Mouse (Mus musculus) neural tube, embryonic 14.5 days (tissue): ENCODE data around the gene Ltbp2. TPM values are rescaled to one million over a fixed set of nuclear protein-coding genes. Genes with fewer than 3 reads are reported as not detected.

Source experiments
- ATAC-seq: fragments of 200-750 bp; cut with Nextera tagmentation; 2 replicates; pipeline ENCODE4 v1.8.0; 2017; ENCODE audit warnings: low read depth, mild to moderate bottlenecking, moderate TSS enrichment, moderate library complexity
- H3K27ac ChIP-seq: fragments of 300-500 bp; sonication (generic); 2 replicates; pipeline ENCODE4 v1.5.1; 2014; ENCODE audit warnings: low read depth, mild to moderate bottlenecking, control low read depth, low read length, moderate library complexity, mixed read lengths
- H3K27me3 ChIP-seq: fragments of 300-500 bp; sonication (generic); 2 replicates; pipeline ENCODE4 v1.6.1; 2014; ENCODE audit warnings: low read length; ENCODE audit not compliant: control insufficient read depth, insufficient read depth
- H3K36me3 ChIP-seq: fragments of 300-500 bp; sonication (generic); 2 replicates; pipeline ENCODE4 v1.6.1; 2014; ENCODE audit warnings: low read length, mixed read lengths; ENCODE audit not compliant: control insufficient read depth, insufficient read depth
- H3K4me1 ChIP-seq: fragments of 300-500 bp; sonication (generic); 2 replicates; pipeline ENCODE4 v1.6.1; 2014; ENCODE audit warnings: low read length; ENCODE audit not compliant: control insufficient read depth, insufficient read depth
- H3K4me2 ChIP-seq: fragments of 300-500 bp; sonication (generic); 2 replicates; pipeline ENCODE4 v1.6.1; 2014; ENCODE audit warnings: mild to moderate bottlenecking, low read depth, low read length, control low read depth
- H3K4me3 ChIP-seq: fragments of 300-500 bp; sonication (generic); 2 replicates; pipeline ENCODE4 v1.5.1; 2014; ENCODE audit warnings: low read depth, low read length, control low read depth, mixed read lengths
- H3K9ac ChIP-seq: fragments of 300-500 bp; sonication (generic); replicated peaks from 2 replicates; pipeline ENCODE4 v1.6.1; 2014; ENCODE audit warnings: low read depth, mild to moderate bottlenecking, control low read depth, low read length, mixed read lengths
- H3K9me3 ChIP-seq: fragments of 300-500 bp; sonication (generic); 2 replicates; pipeline ENCODE4 v1.6.1; 2016; ENCODE audit warnings: low read length; ENCODE audit not compliant: control insufficient read depth
- WGBS: fragments of 180-500 bp; shearing (Covaris S2); extraction: QIAGEN DNeasy Blood & Tissue Kit; methylation state at CpG from one replicate; pipeline ENCODE4 v1.1.7; 2014; 5-methylcytosine and 5-hydroxymethylcytosine counted together
- polyA plus RNA-seq: library from polyadenylated mRNA; unstranded; fragments of >200 nt; fragmentation: Nextera tagmentation; extraction: Ambion mirVana; gene quantifications from 2 replicates; pipeline ENCODE4 v1.2.1, GENCODE M21; 2014

The Ltbp2 gene
- polyA plus RNA-seq, 1 experiment from 2014 or later = 0.15 TPM

DNA sequence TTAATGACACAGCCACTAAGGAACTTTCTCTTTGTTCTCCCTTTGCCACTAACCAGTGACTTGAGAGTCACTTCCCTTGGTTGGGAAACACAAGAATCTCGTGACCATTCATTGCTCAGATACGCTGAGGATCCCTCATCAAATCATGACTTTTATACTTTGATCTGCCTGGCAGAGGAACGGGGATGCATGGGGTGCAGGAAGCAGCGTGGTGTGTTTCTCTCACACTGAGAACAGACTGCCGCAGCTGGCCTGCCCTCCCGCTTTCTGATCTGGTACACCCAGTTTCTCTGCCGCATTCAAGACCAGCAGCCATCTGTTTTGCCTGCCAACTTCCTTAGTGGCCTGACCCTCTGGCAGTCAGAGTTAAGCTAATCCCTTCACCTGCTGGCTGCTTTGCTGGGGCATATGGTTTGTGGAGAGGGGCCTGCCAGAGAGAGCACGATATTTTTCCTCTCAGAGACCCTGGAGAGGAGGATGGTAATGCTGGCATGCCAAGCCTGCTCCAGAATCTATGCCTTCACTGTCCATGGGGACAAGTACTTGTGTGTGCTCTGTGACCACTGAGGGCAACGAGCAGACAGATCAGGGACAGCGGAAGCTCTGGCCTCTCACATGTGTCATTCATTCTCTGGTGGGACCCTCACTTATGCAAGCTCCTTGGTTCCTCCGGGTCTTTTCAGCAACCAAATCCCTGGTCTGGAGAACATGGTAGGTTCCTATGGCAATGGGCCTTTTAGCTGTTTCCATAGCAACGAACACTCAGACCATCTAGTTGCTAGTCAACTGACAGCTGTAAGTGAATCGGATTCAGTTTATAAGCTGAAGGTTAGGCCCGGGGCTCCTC lies 124.0 kb downstream of the Ltbp2 start:
- WGBS = 18% methylated on average over 14 of the region's 14 CpGs

DNA sequence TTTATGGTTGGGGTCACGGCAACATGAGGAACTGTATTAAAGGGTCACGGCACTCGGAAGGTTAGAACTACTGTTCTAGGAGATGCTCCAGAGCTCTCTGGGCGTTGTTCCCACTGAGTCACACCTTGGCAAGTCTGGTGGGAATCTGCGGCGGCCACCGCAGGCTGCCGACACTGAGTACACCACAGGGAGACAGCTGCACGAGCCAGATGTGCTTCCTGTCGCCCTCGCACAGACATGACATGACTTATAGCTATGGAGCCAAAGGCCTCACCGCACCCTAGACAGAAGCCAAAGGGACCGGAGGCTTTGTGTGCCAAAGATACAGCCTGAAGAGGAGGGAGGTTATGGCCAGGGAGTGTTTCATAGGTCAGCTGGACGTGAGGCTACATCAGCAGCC lies 125.7 kb downstream of the Ltbp2 start:
- Histone ChIP-seq H3K9ac (no peak overlapping the region), H3K4me3 (no peak overlapping the region), H3K27me3 (no peaks in the 10 kb centered on the region), H3K9me3 (no peaks in the 10 kb centered on the region), H3K4me1 (peaks cover 16% of the 10 kb centered on the region), H3K4me2 (no peak overlapping the region), H3K27ac (no peak overlapping the region), H3K36me3 (no peaks in the 10 kb centered on the region)
- no peak for ATAC-seq
- whole genome bisulfite sequencing = 45% methylated on average over 14 of the region's 14 CpGs

More for the DNA sequence above, 124.0 kb downstream of the Ltbp2 start:
- 0 out of 2 replicates have a peak overlapping the region, but pooled peaks have one; percentile 8 for H3K4me2 ChIP-seq
- H3K36me3 ChIP-seq = peaks cover 5% of the 10 kb centered on the region
- no peaks in the 10 kb centered on the region for H3K9me3 ChIP-seq
- peak; percentile 59 for ATAC-seq
- H3K27ac ChIP-seq = peak overlapping the region; percentile 48; the same call in 1 of the 2 replicates
- H3K27me3 ChIP-seq = no peaks in the 10 kb centered on the region
- H3K4me1 ChIP-seq = peaks cover 16% of the 10 kb centered on the region
- H3K9ac ChIP-seq = peak overlapping the region; percentile 32; the same call in 1 of the 2 replicates
- H3K4me3 ChIP-seq = no peak overlapping the region

DNA sequence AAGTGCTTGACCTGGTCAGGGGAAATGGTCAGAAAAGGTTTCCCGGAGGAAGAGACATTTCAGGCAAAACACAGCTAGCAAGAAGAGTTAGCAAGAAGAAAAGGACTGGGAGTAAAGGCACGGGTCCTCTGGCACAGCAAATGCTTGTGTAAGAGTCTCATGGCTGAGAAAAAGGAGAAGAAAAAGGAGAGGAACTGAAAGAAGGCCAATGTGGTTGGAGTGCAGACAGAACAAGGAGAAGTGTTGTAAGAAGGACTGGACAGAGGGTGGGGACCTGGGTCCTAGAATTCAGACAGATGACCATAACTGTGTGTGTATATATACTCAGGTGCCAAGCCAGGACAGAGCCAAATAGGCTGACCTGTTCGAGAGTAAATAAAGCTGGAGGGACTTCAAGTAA lies 128.2 kb downstream of the Ltbp2 start:
- H3K4me1 ChIP-seq = peaks cover 13% of the 10 kb centered on the region
- no peaks in the 10 kb centered on the region for H3K27me3 ChIP-seq
- H3K9me3 ChIP-seq = no peaks in the 10 kb centered on the region
- H3K4me3 ChIP-seq = no peak overlapping the region
- ATAC-seq = no peak
- no peaks in the 10 kb centered on the region for H3K36me3 ChIP-seq
- WGBS = 66% methylated on average over 3 of the region's 3 CpGs
- no peak overlapping the region for H3K4me2 ChIP-seq
- H3K27ac ChIP-seq = no peak overlapping the region
- no peak overlapping the region for H3K9ac ChIP-seq

DNA sequence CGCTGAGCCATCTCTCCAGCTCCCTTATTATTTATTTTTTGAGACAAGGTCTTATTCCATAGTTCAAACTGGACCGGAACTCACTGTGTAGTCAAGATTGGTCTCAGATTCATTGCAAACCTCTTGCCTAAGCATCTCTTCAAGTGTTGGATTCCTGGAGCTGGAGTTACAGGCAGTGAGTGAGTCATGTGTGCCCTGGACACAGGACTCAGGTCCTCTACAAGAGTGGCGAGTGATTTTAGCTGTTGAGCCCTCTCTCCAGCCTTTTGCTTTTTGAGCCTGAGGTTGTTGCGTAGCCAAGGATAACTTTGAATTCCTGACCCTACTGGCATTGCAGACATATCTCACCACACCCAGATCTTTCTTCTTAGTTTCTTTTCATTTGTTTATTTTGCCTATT lies 130.6 kb downstream of the Ltbp2 start:
- Histone ChIP-seq H3K4me3 (no peak overlapping the region), H3K9ac (no peak overlapping the region), H3K4me1 (no peaks in the 10 kb centered on the region), H3K27ac (no peak overlapping the region), H3K27me3 (no peaks in the 10 kb centered on the region), H3K4me2 (no peak overlapping the region), H3K9me3 (no peaks in the 10 kb centered on the region), H3K36me3 (no peaks in the 10 kb centered on the region)
- no peak for ATAC-seq
- 82% methylated on average over 4 of the region's 4 CpGs for WGBS

DNA sequence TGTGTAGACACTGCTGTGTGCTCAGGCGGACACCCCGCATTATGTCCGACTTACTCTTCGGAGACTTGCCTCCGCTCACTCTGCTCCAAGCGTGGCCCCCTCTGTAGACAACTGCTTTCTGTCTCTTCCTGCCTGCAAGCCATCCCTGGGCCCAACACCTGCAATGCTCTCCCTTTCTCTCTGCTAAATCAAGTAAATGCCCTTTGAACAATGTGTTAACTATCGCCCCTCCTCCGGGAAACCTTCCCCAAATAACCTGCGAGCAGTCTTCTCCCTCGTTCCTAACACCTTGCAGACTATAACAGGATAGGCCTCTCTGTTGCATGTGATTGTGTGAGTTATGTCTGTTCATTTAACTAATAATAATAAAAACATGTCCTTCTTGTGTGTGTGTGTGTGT lies 132.8 kb downstream of the Ltbp2 start:
- Histone ChIP-seq H3K36me3 (no peaks in the 10 kb centered on the region), H3K27me3 (no peaks in the 10 kb centered on the region), H3K9ac (no peak overlapping the region), H3K4me3 (no peak overlapping the region), H3K27ac (no peak overlapping the region), H3K4me2 (no peak overlapping the region), H3K9me3 (no peaks in the 10 kb centered on the region), H3K4me1 (no peaks in the 10 kb centered on the region)
- WGBS = 88% methylated on average over 10 of the region's 10 CpGs
- no peak for ATAC-seq

DNA sequence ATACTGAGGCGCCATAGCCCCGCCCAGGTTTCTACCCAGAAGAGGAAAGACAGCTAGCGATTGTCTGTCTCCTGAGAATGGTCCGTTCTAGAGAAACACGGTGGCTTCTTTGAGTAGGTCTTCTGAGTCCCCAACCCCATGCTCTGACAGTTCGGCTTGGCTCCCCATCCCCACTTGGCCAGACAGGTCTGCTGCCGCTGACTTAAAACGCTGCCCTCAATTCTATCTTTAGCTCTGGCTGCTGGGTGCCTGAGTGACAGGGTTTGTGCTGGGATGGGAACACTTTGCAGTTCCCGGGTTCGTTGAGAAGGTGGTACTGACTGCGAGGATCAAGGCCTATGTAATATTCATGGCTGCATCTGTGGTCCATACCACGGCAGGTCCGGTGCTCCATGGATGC lies 143.0 kb downstream of the Ltbp2 start:
- H3K27me3 ChIP-seq = no peaks in the 10 kb centered on the region
- no peak overlapping the region for H3K4me2 ChIP-seq
- H3K4me3 ChIP-seq = no peak overlapping the region
- no peak overlapping the region for H3K9ac ChIP-seq
- no peaks in the 10 kb centered on the region for H3K9me3 ChIP-seq
- H3K36me3 ChIP-seq = no peaks in the 10 kb centered on the region
- WGBS = 76% methylated on average over 13 of the region's 13 CpGs
- no peak for ATAC-seq
- H3K4me1 ChIP-seq = no peaks in the 10 kb centered on the region
- no peak overlapping the region for H3K27ac ChIP-seq

Other genes with a start within 250 kb of the Ltbp2 start
- not detected in 2 replicates for gene Vrtn, start 235.5 kb downstream of the Ltbp2 start, polyA plus RNA-seq
- gene Syndig1l, start 177.7 kb downstream of the Ltbp2 start, polyA plus RNA-seq = 8.0 and 11.2 TPM in 2 replicates
- gene Npc2, start 103.4 kb downstream of the Ltbp2 start, polyA plus RNA-seq = 46.8 and 57.8 TPM in 2 replicates
- gene Isca2, start 103.3 kb downstream of the Ltbp2 start, polyA plus RNA-seq = 137 and 146 TPM in 2 replicates
- 78.5 and 94.1 TPM in 2 replicates for gene Fcf1, start 94.4 kb upstream of the Ltbp2 start, polyA plus RNA-seq
- 40.4 and 46.0 TPM in 2 replicates for gene Arel1, start 94.4 kb upstream of the Ltbp2 start, polyA plus RNA-seq
- 53.5 and 54.7 TPM in 2 replicates for gene Ylpm1, start 119.8 kb upstream of the Ltbp2 start, polyA plus RNA-seq
- 1.0 and 1.9 TPM in 2 replicates for gene Prox2, start 234.2 kb upstream of the Ltbp2 start, polyA plus RNA-seq
- 103 and 121 TPM in 2 replicates for gene Dlst, start 234.3 kb upstream of the Ltbp2 start, polyA plus RNA-seq